Mouse (Mus musculus) left cerebral cortex, adult 2 months (tissue): ENCODE measurements around the gene Mmd. TPM values are rescaled to one million over a fixed set of nuclear protein-coding genes. Genes with fewer than 3 reads are reported as not detected.
A peak's percentile ranks its signal among the peaks of the same experiment; 100 is the strongest.

Experiments
- DNase-seq, 2 experiments: peaks; one replicate each; pipeline ENCODE4 v3.0.0; 2021 to 2022; ENCODE audit warnings: low spot score in 2 of 2, mixed read lengths in 1 of 2; ENCODE audit errors: extremely low spot score in 1 of 2
- H3K27ac ChIP-seq: fragments of 200-600 bp; 2 replicates; pipeline ENCODE4 v1.8.1; 2022
- H3K4me3 ChIP-seq: fragments of 200-600 bp; 2 replicates; pipeline ENCODE4 v1.8.1; 2022
- CTCF ChIP-seq: fragments of 200-600 bp; IDR thresholded peaks from 2 replicates; pipeline ENCODE4 v1.8.1; 2022; ENCODE audit warnings: antibody characterized with exemption, mild to moderate bottlenecking, moderate library complexity
- intact Hi-C: fragments of 180-260 bp; cut with DNase I; formaldehyde crosslinking; loops from one replicate; pipeline ENCODE4 v1.15.1; 2025
- total RNA-seq, 2 experiments: library from RNA; stranded (reverse); gene quantifications; 2 replicates each; pipeline ENCODE4 v1.2.3; 2021

The Mmd gene
- total RNA-seq, 2 experiments from 2014 or later = 222 to 227 TPM

DNA sequence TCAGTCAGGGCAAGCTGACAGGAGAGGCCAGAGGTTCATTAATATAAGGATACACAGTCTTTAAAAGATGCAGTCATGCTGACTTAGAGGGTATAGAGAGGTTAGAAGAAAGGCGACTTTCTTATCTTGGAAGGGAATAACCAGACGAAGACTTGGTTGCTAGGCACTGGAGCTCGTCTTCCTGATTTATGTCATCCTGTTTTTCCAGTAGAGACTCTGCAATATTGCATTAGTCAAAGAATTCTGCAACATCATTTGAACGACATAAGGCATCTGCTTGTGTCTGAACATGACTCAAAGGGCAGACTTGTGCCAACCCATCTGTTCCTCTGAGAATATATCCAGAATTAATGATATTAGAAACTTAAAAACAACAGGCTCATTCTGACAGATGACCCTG lies 16.6 kb upstream of the Mmd start:
- no peak for DNase-seq
- Histone ChIP-seq H3K27ac (peak overlapping the region; percentile 42; the same call in 1 of the 2 replicates), H3K4me3 (no peak overlapping the region)
- no peak for TF ChIP-seq CTCF
- intact Hi-C loops = no loop called here

DNA sequence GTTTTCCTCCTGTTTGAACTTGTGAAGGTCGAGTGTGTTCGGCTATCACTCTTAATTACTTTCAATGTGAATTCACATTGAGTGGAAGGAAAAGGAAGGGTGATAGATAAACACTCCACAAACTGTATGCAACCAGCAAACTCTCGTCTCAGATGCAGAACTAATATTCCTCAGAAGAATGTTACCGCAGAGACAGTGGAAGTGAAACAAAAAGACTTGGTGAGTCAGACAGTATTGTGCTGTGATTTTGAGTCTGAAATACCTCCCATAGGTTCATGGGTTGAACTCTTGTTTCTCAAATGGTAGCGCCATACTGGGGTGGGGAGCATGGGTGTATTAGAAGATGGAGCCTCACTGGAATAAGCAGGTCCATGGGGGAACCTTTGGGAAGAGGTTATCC lies 14.0 kb upstream of the Mmd start:
- intact Hi-C loops = no loop called here
- DNase-seq = no peak
- H3K4me3 ChIP-seq = no peak overlapping the region
- TF ChIP-seq CTCF = no peak
- H3K27ac ChIP-seq = no peak overlapping the region

DNA sequence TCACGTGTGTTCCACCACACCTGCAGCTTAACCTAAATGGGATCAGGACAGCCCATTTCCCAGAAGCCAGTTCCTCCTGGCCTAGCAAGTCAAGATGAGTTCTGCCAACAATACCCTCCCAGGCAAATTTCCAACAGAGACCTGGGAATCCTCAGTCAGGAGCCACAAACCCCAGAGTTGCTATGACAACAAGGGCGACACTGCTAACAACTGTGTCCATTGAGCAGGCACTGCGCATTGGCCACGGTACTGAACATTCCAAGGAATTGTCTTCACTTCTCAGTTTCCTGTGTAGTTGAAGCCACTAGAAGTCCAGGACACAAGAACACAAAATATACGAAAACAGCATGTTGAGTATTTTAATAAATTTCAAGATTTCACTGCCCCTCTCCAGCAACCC lies 11.6 kb upstream of the Mmd start:
- no peak for DNase-seq
- no peak for TF ChIP-seq CTCF
- intact Hi-C loops = no loop called here
- H3K4me3 ChIP-seq = no peak overlapping the region
- H3K27ac ChIP-seq = no peak overlapping the region

DNA sequence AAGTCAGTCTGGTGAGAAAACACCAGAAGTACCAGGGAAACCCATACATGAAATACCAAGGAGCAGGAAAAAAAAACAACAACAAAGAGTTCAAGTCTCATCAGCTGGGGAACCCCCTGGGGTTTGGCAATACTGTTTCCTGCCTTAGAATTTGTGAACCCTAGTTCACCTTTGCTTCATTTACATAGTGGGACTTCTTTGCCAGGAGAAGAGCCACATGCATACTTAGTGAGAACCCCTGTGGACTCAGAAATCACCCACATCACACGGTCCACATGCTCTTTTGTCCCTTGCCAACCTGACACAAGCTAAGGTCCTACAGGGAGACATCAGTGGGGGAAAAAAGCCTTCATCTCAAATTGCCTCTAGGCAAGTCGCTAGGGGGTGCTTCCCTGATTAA lies 10.6 kb upstream of the Mmd start:
- intact Hi-C loops = no loop called here
- DNase-seq = no peak
- TF ChIP-seq CTCF = no peak
- Histone ChIP-seq H3K4me3 (no peak overlapping the region), H3K27ac (no peak overlapping the region)

DNA sequence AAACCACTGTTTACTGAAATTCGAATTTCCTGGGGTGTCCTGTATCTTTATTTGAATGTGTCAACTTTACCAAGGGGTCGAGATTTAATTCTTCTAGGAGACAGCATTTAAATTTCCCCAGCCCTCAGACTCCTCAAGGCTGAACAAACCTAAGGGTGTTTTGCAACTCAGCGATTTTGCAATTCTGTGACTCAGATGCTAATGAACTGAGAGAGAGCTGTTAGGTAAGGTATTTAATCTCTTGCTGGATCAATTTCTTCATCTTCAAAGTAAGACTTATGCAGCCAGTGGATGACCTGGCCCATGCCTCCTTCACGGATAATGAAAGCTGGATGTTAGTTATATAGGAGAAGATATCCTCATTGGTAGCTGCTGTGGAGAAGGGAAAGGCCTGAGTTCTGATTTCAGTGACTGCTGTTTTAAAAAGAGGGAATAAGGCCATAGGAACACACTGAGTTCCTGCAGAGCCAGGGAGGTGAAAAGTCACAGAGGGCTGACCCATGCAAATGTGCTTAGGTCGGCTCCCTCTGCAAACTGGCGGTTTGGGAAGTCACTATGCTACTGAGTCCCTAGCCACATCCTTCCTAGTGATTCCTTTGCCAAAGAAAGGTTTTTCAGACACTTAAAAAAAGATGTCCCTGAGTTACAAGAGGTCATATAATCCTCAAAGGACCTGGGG lies 8.5 kb upstream of the Mmd start:
- no peak overlapping the region for H3K4me3 ChIP-seq
- intact Hi-C loops = no loop called here
- DNase-seq = no peak
- TF ChIP-seq CTCF = no peak
- no peak overlapping the region for H3K27ac ChIP-seq

DNA sequence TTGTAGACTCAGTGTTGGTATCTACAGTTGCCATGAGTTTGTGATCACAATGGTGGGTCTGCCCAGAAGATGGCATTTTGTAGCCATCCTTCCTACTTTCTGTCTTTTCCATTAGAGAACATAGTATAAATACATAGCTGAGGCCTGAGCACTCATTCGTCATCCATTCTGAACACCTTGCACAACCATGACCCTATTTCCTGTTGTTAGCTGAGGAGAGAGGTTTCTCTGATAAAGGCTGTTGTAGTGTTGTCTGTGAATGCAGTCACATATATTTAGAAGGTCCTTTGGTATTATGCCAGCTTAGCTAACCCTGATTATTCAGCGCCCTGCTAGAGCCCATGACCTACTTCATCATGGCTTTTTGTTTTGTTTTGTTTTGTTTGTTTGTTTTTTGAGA lies 7.4 kb upstream of the Mmd start:
- intact Hi-C loops = no loop called here
- H3K4me3 ChIP-seq = no peak overlapping the region
- no peak for TF ChIP-seq CTCF
- no peak for DNase-seq
- no peak overlapping the region for H3K27ac ChIP-seq

DNA sequence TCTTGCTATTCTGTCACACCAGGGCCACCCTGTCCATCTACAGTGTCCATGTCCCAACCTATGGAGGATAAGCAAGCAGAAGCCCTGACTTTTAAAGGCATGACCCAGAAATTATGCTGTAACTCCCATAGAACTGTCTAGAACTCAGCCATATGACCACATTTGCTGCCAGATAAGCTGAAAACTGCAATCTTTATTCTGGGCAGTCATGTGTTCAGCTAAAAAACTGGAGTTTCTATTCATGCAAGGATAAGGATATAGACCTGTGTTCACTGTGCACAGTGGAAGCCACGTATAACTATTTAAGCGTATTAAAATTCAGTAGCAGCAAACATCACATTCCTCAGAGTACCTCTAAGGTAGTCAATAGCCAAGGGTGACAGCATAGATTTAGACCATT lies 6.0 kb upstream of the Mmd start:
- intact Hi-C loops = no loop called here
- no peak for TF ChIP-seq CTCF

DNA sequence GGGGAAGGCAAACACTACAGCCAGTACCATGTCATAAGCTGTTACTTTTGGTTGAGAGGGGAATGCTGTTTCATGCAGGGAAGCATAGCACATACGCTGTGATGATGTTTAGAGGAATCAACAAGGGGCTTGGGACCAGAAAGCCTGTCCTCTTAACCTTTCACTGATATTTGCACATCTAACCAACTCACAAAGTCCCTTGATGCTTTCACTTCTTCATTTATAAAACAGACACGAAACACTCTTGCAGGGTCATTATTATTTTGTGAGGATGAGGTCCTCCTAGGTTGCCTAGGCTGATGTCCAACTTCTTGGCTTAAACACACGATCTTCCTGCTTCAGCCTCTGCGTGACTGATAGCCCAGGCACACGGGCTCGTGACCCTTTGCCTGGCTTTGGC lies 3.6 kb upstream of the Mmd start:
- Histone ChIP-seq H3K27ac (no peak overlapping the region), H3K4me3 (no peak overlapping the region)
- intact Hi-C loops = no loop called here
- no peak for DNase-seq
- TF ChIP-seq CTCF = no peak

More for the DNA sequence above, 6.0 kb upstream of the Mmd start:
- Histone ChIP-seq H3K4me3 (no peak overlapping the region), H3K27ac (0 out of 2 replicates have a peak overlapping the region, but pooled peaks have one; percentile 29)
- DNase-seq = no peak

DNA sequence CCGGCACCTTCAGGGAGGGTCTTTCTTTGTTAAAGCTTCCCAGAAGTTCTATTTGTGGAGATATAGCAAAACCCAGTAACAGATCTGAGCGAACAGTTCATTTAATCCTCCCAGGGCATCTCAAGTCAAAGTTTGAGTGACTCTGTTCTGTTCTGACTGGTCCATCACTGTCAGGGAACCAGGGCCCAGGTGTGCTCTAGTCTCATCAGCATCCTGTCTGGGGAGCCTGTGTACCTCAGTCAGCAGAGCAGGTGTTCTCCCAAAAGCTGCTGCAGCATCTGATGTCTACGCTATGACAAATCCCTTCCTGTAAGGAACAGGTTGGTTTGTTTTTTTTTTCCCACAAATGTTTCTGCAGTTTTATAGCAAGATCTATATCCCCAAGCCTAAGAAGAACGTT lies 2.6 kb upstream of the Mmd start:
- H3K27ac ChIP-seq = no peak overlapping the region
- no peak overlapping the region for H3K4me3 ChIP-seq
- no peak for DNase-seq
- no peak for TF ChIP-seq CTCF
- intact Hi-C loops = no loop called here

DNA sequence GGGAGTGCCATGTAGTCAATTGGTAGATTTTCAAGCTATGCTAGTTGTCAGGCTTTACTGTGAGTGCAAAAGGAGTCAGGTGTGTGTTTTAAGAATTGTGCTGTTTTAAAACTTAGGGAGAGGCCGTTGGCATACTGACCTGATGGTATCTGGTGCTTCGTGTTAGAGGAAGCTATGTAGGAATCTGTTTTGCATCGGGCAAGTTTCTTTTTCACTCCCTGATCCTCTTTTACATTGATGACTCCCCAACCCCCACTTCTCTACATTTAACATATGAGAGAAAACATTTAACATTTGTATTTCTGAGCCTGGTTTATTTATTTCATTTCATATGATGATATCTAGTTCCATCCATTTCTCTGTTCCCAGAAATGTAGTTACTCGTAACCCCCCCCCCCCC lies 1.5 kb upstream of the Mmd start:
- no peak for TF ChIP-seq CTCF
- no peak overlapping the region for H3K27ac ChIP-seq
- no peak for DNase-seq
- intact Hi-C loops = no loop called here
- no peak overlapping the region for H3K4me3 ChIP-seq

DNA sequence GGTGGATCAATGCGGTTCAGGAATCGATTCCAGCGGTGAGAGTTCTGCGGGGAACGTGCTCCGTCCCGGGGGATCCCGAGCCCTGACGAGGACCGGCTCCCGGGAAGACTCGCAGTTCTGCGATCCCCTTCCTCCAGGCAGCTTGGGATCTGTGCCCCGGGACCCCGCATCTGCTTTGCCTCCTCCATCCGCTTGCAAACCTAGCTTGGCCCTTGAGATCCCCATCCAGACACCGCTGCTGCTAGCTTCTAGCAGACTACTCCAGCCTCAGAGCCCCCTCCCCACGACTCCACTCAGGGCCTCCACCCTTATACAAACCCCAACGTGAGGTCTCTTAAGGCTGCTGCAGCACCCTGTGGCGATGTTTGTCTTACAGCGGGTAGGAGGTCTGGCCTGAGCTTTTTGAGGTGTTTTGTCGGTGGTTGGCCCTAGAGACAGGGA lies 465 bp downstream of the Mmd start:
- Histone ChIP-seq H3K27ac (peak overlapping the region; percentile 97), H3K4me3 (peak overlapping the region; percentile 74)
- no peak for TF ChIP-seq CTCF
- intact Hi-C loops = loop anchor here (5.0 kb wide), 3 partner anchors 67 to 138 kb away; no protein-coding TSS in a partner anchor
- no peak for DNase-seq

DNA sequence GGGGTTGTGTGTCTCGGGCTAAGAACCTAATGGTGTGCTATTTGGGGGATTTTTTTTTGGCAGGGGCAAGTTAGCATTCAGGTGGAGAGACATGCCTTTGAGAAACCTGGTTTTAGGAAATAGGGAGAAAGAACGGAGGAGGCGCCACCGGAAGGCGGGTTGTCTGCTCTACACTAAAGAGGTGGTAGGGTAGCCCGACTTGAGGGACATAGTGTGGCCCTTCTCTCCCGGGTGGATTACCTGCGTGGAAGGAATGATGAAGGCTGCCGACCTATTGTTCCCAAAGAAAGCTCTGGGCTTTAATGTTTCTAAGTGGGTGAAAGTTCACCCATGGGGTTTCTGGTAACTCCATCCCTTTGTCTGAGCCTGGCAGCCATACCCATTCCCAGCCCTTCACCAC lies 933 bp downstream of the Mmd start:
- Histone ChIP-seq H3K4me3 (peak overlapping the region; percentile 74), H3K27ac (peak overlapping the region; percentile 97)
- no peak for DNase-seq
- intact Hi-C loops = loop anchor here (5.0 kb wide), 3 partner anchors 68 to 137 kb away; no protein-coding TSS in a partner anchor
- no peak for TF ChIP-seq CTCF

DNA sequence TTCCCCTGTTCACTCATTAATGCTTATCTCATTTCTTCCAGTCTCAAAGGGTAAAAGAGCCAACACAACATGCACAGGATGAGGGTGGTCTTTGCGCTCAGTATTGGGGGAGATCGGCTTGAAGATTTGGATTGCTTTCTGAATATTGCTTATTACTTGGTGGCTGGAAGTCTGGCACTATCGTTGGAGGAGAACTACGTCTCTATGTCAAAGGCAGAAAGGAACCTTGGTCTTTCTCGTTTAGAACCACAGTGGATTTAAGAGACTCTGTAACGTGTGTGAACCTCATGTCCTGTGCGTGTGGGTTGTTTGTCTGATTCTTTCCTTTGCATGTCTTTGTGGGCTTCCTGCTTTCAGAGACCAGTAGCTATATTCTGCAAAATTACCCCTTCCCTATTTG lies 1.5 kb downstream of the Mmd start:
- H3K4me3 ChIP-seq = peak overlapping the region; percentile 74
- peak overlapping the region; percentile 97 for H3K27ac ChIP-seq
- intact Hi-C loops = loop anchor here (5.0 kb wide), 3 partner anchors 68 to 137 kb away; no protein-coding TSS in a partner anchor
- no peak for DNase-seq
- no peak for TF ChIP-seq CTCF
